Mouse (Mus musculus): ENCODE measurements around the gene Secisbp2. TPM values are rescaled to one million over a fixed set of nuclear protein-coding genes. Genes with fewer than 3 reads are reported as not detected.

Gene Secisbp2
- polyA plus RNA-seq, 1 experiment from 2014 or later, result 28.5 TPM

GRCm38 (mm10) chr13:51688688-51689087 lies 37.2 kb downstream of the Secisbp2 start:
- DNase-seq (ENCODE audit: low spot score, missing footprints) (no peak), ATAC-seq (ENCODE audit: low FRiP score) (no peak)
- no peak overlapping the region for H3K9ac ChIP-seq (ENCODE audit: low read length)
- no peaks in the 10 kb centered on the region for H3K27me3 ChIP-seq (ENCODE audit: control insufficient read depth, insufficient read depth, low read length)
- WGBS, result 43% methylated on average over 3 of the region's 3 CpGs
- no peak overlapping the region for H3K4me2 ChIP-seq
- no peak overlapping the region for H3K4me3 ChIP-seq (ENCODE audit: low read depth, low read length)
- no peaks in the 10 kb centered on the region for H3K4me1 ChIP-seq (ENCODE audit: control insufficient read depth, insufficient read depth, low read length)
- H3K9me3 ChIP-seq (ENCODE audit: control insufficient read depth, low read length), result no peaks in the 10 kb centered on the region
- peaks cover 9% of the 10 kb centered on the region for H3K36me3 ChIP-seq (ENCODE audit: control insufficient read depth, insufficient read depth, low read length)
- no peak overlapping the region for H3K27ac ChIP-seq (ENCODE audit: low read depth, low read length)

GRCm38 (mm10) chr13:51696481-51696880 lies 45.0 kb downstream of the Secisbp2 start:
- Histone ChIP-seq H3K4me1 (ENCODE audit: control insufficient read depth, insufficient read depth, low read length) (no peaks in the 10 kb centered on the region), H3K27ac (ENCODE audit: low read depth, low read length) (no peak overlapping the region), H3K4me3 (ENCODE audit: low read depth, low read length) (no peak overlapping the region), H3K27me3 (ENCODE audit: control insufficient read depth, insufficient read depth, low read length) (no peaks in the 10 kb centered on the region), H3K9ac (ENCODE audit: low read length) (no peak overlapping the region), H3K36me3 (ENCODE audit: control insufficient read depth, insufficient read depth, low read length) (no peaks in the 10 kb centered on the region), H3K9me3 (ENCODE audit: control insufficient read depth, low read length) (no peaks in the 10 kb centered on the region), H3K4me2 (no peak overlapping the region)
- ATAC-seq (ENCODE audit: low FRiP score) (no peak), DNase-seq (ENCODE audit: low spot score, missing footprints) (no peak)

- Histone ChIP-seq H3K4me2 (no peak overlapping the region), H3K36me3 (ENCODE audit: control insufficient read depth, insufficient read depth, low read length) (no peaks in the 10 kb centered on the region), H3K27ac (ENCODE audit: low read depth, low read length) (no peak overlapping the region), H3K4me3 (ENCODE audit: low read depth, low read length) (no peak overlapping the region), H3K9me3 (ENCODE audit: control insufficient read depth, low read length) (no peaks in the 10 kb centered on the region), H3K4me1 (ENCODE audit: control insufficient read depth, insufficient read depth, low read length) (no peaks in the 10 kb centered on the region), H3K9ac (ENCODE audit: low read length) (no peak overlapping the region), H3K27me3 (ENCODE audit: control insufficient read depth, insufficient read depth, low read length) (no peaks in the 10 kb centered on the region)
- no peak for DNase-seq (ENCODE audit: low spot score, missing footprints)
- 84% methylated on average over 6 of the region's 6 CpGs for WGBS
- ATAC-seq (ENCODE audit: low FRiP score), result no peak
These were observed 46.0 kb downstream of the Secisbp2 start for GRCm38 (mm10) chr13:51697455-51697854.

- H3K4me3 ChIP-seq (ENCODE audit: low read depth, low read length), result no peak overlapping the region
- no peak overlapping the region for H3K27ac ChIP-seq (ENCODE audit: low read depth, low read length)
- no peaks in the 10 kb centered on the region for H3K36me3 ChIP-seq (ENCODE audit: control insufficient read depth, insufficient read depth, low read length)
- ATAC-seq (ENCODE audit: low FRiP score) (no peak), DNase-seq (ENCODE audit: low spot score, missing footprints) (no peak)
- 76% methylated on average over 4 of the region's 4 CpGs for WGBS
- no peaks in the 10 kb centered on the region for H3K27me3 ChIP-seq (ENCODE audit: control insufficient read depth, insufficient read depth, low read length)
- H3K9ac ChIP-seq (ENCODE audit: low read length), result no peak overlapping the region
- no peaks in the 10 kb centered on the region for H3K9me3 ChIP-seq (ENCODE audit: control insufficient read depth, low read length)
- H3K4me1 ChIP-seq (ENCODE audit: control insufficient read depth, insufficient read depth, low read length), result no peaks in the 10 kb centered on the region
- no peak overlapping the region for H3K4me2 ChIP-seq
These were observed 46.4 kb downstream of the Secisbp2 start for GRCm38 (mm10) chr13:51697897-51698296.

- H3K4me1 ChIP-seq (ENCODE audit: control insufficient read depth, insufficient read depth, low read length), result no peaks in the 10 kb centered on the region
- no peak overlapping the region for H3K9ac ChIP-seq (ENCODE audit: low read length)
- H3K9me3 ChIP-seq (ENCODE audit: control insufficient read depth, low read length), result no peaks in the 10 kb centered on the region
- no peaks in the 10 kb centered on the region for H3K36me3 ChIP-seq (ENCODE audit: control insufficient read depth, insufficient read depth, low read length)
- WGBS, result 90% methylated on average over 3 of the region's 3 CpGs
- DNase-seq (ENCODE audit: low spot score, missing footprints) (no peak), ATAC-seq (ENCODE audit: low FRiP score) (no peak)
- H3K27ac ChIP-seq (ENCODE audit: low read depth, low read length), result no peak overlapping the region
- H3K27me3 ChIP-seq (ENCODE audit: control insufficient read depth, insufficient read depth, low read length), result no peaks in the 10 kb centered on the region
- no peak overlapping the region for H3K4me3 ChIP-seq (ENCODE audit: low read depth, low read length)
- H3K4me2 ChIP-seq, result no peak overlapping the region
These were observed 46.8 kb downstream of the Secisbp2 start for GRCm38 (mm10) chr13:51698318-51698717.

GRCm38 (mm10) chr13:51703893-51704292 lies 52.4 kb downstream of the Secisbp2 start:
- whole genome bisulfite sequencing, result 82% methylated on average over 5 of the region's 5 CpGs
- no peaks in the 10 kb centered on the region for H3K36me3 ChIP-seq (ENCODE audit: control insufficient read depth, insufficient read depth, low read length)
- no peak overlapping the region for H3K27ac ChIP-seq (ENCODE audit: low read depth, low read length)
- ATAC-seq (ENCODE audit: low FRiP score), result no peak
- no peak overlapping the region for H3K9ac ChIP-seq (ENCODE audit: low read length)
- H3K4me2 ChIP-seq, result no peak overlapping the region
- H3K4me3 ChIP-seq (ENCODE audit: low read depth, low read length), result no peak overlapping the region
- H3K9me3 ChIP-seq (ENCODE audit: control insufficient read depth, low read length), result no peaks in the 10 kb centered on the region
- DNase-seq (ENCODE audit: low spot score, missing footprints), result no peak
- no peaks in the 10 kb centered on the region for H3K27me3 ChIP-seq (ENCODE audit: control insufficient read depth, insufficient read depth, low read length)
- no peaks in the 10 kb centered on the region for H3K4me1 ChIP-seq (ENCODE audit: control insufficient read depth, insufficient read depth, low read length)

GRCm38 (mm10) chr13:51705882-51706854 lies 54.7 kb downstream of the Secisbp2 start:
- Histone ChIP-seq H3K36me3 (ENCODE audit: control insufficient read depth, insufficient read depth, low read length) (no peaks in the 10 kb centered on the region), H3K9ac (ENCODE audit: low read length) (no peak overlapping the region), H3K4me3 (ENCODE audit: low read depth, low read length) (no peak overlapping the region), H3K9me3 (ENCODE audit: control insufficient read depth, low read length) (no peaks in the 10 kb centered on the region), H3K4me2 (no peak overlapping the region), H3K4me1 (ENCODE audit: control insufficient read depth, insufficient read depth, low read length) (no peaks in the 10 kb centered on the region), H3K27me3 (ENCODE audit: control insufficient read depth, insufficient read depth, low read length) (no peaks in the 10 kb centered on the region), H3K27ac (ENCODE audit: low read depth, low read length) (no peak overlapping the region)
- no peak for DNase-seq (ENCODE audit: low spot score, missing footprints)
- 67% methylated on average over 22 of the region's 22 CpGs for WGBS
- no peak for ATAC-seq (ENCODE audit: low FRiP score)

GRCm38 (mm10) chr13:51710738-51711137 lies 59.2 kb downstream of the Secisbp2 start:
- no peak overlapping the region for H3K9ac ChIP-seq (ENCODE audit: low read length)
- no peak overlapping the region for H3K4me2 ChIP-seq
- DNase-seq (ENCODE audit: low spot score, missing footprints), result no peak
- H3K36me3 ChIP-seq (ENCODE audit: control insufficient read depth, insufficient read depth, low read length), result no peaks in the 10 kb centered on the region; the same call in 1 of the 2 replicates
- no peak overlapping the region for H3K27ac ChIP-seq (ENCODE audit: low read depth, low read length)
- WGBS, result 90% methylated on average over 7 of the region's 7 CpGs
- no peak overlapping the region for H3K4me3 ChIP-seq (ENCODE audit: low read depth, low read length)
- ATAC-seq (ENCODE audit: low FRiP score), result no peak
- no peaks in the 10 kb centered on the region for H3K4me1 ChIP-seq (ENCODE audit: control insufficient read depth, insufficient read depth, low read length)
- H3K9me3 ChIP-seq (ENCODE audit: control insufficient read depth, low read length), result no peaks in the 10 kb centered on the region
- no peaks in the 10 kb centered on the region for H3K27me3 ChIP-seq (ENCODE audit: control insufficient read depth, insufficient read depth, low read length)

GRCm38 (mm10) chr13:51712022-51712421 lies 60.5 kb downstream of the Secisbp2 start:
- ATAC-seq (ENCODE audit: low FRiP score), result no peak
- H3K36me3 ChIP-seq (ENCODE audit: control insufficient read depth, insufficient read depth, low read length), result no peaks in the 10 kb centered on the region; the same call in 1 of the 2 replicates
- no peaks in the 10 kb centered on the region for H3K27me3 ChIP-seq (ENCODE audit: control insufficient read depth, insufficient read depth, low read length)
- no peaks in the 10 kb centered on the region for H3K9me3 ChIP-seq (ENCODE audit: control insufficient read depth, low read length)
- no peak overlapping the region for H3K4me2 ChIP-seq
- DNase-seq (ENCODE audit: low spot score, missing footprints), result no peak
- H3K4me1 ChIP-seq (ENCODE audit: control insufficient read depth, insufficient read depth, low read length), result no peaks in the 10 kb centered on the region
- 94% methylated on average over 8 of the region's 8 CpGs for WGBS
- no peak overlapping the region for H3K9ac ChIP-seq (ENCODE audit: low read length)
- no peak overlapping the region for H3K4me3 ChIP-seq (ENCODE audit: low read depth, low read length)
- H3K27ac ChIP-seq (ENCODE audit: low read depth, low read length), result no peak overlapping the region

Measured in midbrain, embryonic 11.5 days (tissue).